Mouse (Mus musculus) liver, postnatal 0 days (tissue): ENCODE measurements around the gene Gpr4.

Experiments used
- CTCF ChIP-seq: sonication (generic); IDR thresholded peaks from 2 replicates; pipeline ENCODE4 v1.5.1; 2016; ENCODE audit warnings: antibody characterized with exemption, low read depth
- EP300 ChIP-seq: IDR thresholded peaks from 2 replicates; pipeline ENCODE4 v1.6.1; 2016; ENCODE audit warnings: antibody characterized with exemption, low read depth, mild to moderate bottlenecking

DNA sequence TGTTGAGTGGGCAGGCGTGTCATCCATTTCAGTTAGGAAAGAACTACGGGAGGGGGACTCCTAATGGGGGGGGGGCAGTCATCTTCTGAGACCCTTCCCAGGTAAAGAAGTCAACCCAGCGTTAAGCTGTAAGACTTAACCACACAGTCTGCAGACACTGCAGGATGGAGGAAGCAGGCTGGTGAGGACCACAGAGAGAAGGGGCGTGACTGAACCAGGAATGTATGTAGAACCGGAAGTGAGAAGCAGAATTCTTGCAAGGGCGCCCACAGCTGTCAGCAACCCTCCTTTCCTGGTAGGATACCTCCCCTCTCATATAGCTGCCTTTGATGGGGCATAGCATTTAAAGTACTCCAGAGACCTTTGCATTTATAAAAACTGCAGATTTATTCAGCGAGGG, 44.2 kb downstream of the Gpr4 start:
- TF ChIP-seq CTCF (no peak), EP300 (no peak)
